Mouse (Mus musculus): ENCODE results near the gene Ralbp1.

Ralbp1 gene

GRCm38 (mm10) chr17:65885697-65886529 lies at the start of gene Ralbp1:
TSS of gene Ralbp1 (minus strand) at chr17:65885798.
- peak; percentile 31 for DNase-seq (ENCODE audit: extremely low spot score)

DNA sequence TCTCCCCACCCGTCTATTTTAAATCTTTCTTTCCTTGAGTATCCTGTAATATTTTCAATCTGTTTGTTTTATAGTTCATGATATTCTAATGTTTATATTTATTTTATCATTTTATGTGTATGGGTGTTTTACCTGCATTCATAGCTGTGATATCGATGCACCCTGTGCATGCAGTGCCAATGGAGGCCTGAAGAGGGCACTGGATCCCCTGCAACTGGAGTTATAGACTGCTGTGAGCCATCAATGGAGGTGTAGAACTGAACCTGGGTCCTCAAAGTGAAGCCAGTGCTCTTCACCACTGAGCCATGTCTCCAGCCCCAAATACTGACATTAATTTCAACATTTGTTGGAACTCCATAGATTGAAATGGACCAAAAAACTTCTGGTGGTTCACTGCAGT lies 48.1 kb upstream of the Ralbp1 start:
- DNase-seq (ENCODE audit: extremely low spot score) = no peak

DNA sequence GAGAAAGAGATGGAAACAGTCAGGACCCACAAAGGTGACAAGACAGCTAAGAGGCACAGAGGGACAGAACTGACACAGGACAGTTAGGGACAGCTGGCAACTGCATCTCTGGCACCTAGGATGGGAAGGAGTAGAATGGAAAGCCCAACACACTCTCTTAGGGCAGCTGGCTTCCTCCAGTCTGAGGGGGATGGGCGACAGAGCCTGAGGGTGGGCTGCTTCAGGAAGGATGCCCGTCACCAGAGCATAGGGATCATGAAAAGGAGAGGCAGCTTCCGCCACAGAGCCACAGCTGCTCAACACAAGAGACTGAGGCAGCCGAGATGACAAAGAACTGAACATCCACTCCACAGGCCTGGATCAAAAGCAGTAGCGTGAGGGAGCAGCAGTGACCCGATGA lies 45.9 kb upstream of the Ralbp1 start:
- no peak for DNase-seq (ENCODE audit: extremely low spot score)

- no peak for DNase-seq (ENCODE audit: extremely low spot score)
Measured at GRCm38 (mm10) chr17:65930960-65931359, 45.4 kb upstream of the Ralbp1 start.

DNA sequence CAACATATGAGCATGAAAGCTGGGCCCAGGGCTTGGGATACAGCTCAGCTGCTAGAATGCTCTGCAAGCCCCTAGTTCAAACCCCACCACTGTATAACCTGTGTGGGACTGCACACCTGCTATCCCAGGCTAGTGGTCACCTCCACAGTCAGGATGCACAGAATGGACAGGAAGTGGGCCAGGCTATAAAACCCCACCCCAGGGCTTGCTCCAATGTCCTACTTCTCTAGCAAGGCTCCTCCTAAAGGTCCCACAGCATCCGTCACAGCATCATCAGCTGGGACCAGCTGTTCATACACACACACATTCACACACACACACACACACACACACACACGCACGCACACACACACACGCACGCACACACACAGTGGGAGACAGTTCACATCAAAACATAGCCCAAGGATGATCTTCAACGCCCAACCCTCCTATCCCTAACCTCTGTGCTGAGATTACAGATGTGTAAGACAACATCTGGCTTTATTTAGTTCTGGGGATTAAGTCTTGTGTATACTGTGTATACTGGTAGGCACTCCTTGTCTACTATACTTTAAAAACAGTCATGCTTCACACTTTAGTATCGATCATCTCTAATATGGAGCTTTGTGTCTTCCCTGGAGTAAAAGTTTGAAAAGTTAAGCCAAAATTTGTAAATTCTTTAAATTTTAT lies 44.7 kb upstream of the Ralbp1 start:
- DNase-seq (ENCODE audit: extremely low spot score) = no peak

GRCm38 (mm10) chr17:65929319-65929978 lies 43.9 kb upstream of the Ralbp1 start:
- DNase-seq (ENCODE audit: extremely low spot score) = no peak

GRCm38 (mm10) chr17:65927077-65927476 lies 41.5 kb upstream of the Ralbp1 start:
- no peak for DNase-seq (ENCODE audit: extremely low spot score)

- no peak for DNase-seq (ENCODE audit: extremely low spot score)
Measured at GRCm38 (mm10) chr17:65924218-65924617, 38.6 kb upstream of the Ralbp1 start.

- no peak for DNase-seq (ENCODE audit: extremely low spot score)
Measured at GRCm38 (mm10) chr17:65921975-65922374, 36.4 kb upstream of the Ralbp1 start.

DNA sequence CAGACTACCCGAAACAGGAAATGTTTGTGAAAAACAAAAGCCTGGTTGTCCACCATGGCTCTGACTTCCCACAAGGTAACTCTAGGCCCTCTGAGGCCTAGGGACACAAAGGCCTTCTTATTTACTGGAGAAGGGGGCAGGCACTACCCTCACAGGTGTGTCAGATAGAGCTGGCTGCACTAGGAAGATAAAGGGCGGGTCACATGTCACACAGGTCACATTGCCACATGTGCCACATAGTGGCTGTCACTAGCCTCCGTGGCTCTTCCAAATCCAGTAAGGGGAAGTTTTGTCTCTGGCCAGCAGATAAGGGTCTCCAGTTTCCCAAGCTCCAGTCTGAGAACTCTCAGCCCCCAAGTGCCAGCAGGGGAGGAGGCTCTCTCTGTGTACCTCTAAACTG lies 33.6 kb upstream of the Ralbp1 start:
- no peak for DNase-seq (ENCODE audit: extremely low spot score)

DNA sequence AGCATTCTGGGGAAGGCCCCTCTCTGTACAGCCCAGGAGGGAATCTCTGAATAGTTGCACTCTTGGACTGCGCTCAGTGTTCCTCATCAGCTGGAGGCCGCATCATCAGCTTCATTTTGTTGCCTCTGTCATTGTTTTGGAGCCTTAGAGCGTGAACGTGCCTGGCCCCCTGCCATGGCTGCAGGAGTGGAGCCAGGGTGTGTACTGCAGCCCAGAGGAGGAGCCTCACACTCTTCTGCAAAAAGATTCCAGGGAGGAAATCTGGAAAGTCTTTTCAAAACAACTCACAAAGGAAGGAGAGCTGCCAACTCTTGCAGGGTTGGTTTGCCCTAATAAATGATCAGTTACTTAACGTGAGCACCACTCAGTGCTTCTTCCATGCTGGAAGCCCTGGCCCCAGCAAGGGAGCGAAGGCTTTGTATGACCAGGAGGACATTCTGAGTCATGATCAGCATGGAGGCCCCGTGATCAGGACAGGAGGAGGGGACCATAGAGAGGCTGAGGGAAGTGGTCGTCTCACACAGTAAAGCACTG lies 30.6 kb upstream of the Ralbp1 start:
- DNase-seq (ENCODE audit: extremely low spot score) = peak; percentile 18

- DNase-seq (ENCODE audit: extremely low spot score) = no peak
Measured at GRCm38 (mm10) chr17:65914083-65914482, 28.5 kb upstream of the Ralbp1 start.

GRCm38 (mm10) chr17:65912202-65912601 lies 26.6 kb upstream of the Ralbp1 start:
- DNase-seq (ENCODE audit: extremely low spot score) = no peak

DNA sequence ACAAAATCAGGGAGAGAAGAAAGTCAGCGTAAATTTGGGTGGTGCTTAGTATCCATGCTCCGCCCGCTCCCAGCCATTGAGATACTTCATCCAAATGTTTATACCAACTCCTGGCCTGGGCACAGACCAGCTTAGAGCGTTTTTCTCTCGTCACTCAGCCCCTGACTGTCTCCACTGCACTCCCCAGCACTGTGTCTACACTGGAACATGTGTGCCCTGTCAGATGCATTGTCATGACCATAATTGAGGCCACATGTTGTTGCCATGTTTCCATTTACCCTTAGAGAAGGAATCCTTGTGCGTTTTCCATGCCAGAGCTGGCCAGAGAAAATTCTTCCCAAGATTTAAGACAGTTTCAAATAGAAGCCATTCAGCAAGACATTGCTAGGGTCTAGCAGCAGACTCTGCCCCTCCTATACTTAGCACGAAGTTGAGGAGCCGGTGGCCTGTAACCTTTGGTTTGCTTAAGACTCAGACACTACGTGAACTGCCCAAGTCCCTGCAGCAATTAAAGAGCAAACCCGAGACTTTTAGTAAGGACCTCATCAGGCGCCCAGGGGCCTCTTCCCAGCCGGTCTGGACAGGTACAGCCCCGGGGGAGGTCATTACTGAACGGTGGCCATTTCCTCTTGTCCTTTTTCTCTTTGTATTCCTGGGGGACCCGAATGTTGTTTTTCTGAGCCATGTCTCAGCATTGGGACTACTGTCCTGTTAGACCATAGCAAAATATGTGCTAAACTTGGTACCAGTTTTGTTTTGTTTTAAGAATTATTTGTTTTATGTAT lies 25.9 kb upstream of the Ralbp1 start:
- DNase-seq (ENCODE audit: extremely low spot score) = no peak

GRCm38 (mm10) chr17:65908270-65908669 lies 22.7 kb upstream of the Ralbp1 start:
- DNase-seq (ENCODE audit: extremely low spot score) = no peak

- no peak for DNase-seq (ENCODE audit: extremely low spot score)
Measured at GRCm38 (mm10) chr17:65906895-65907401, 21.4 kb upstream of the Ralbp1 start.

GRCm38 (mm10) chr17:65906313-65906894 lies 20.8 kb upstream of the Ralbp1 start:
- no peak for DNase-seq (ENCODE audit: extremely low spot score)

DNA sequence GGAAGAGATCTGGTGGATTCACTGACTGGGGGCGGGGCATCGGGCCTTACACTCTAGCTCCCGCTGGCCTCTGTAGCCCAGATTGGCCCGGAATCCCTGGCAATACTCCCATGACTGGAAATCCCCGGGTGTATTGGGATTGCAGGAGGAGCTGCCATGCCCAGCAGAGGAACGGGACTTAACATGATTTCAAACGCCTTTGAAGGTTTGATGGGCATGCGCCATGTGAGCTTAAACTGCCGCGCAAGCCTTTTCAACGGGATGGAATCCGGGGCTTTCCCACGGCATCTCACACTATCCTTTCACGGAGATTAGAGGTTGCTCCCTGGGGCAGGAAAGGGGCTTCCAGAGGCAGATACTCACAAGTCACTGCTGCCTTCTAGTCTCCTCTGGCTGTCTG lies 19.6 kb upstream of the Ralbp1 start:
- DNase-seq (ENCODE audit: extremely low spot score) = no peak

GRCm38 (mm10) chr17:65903826-65904225 lies 18.2 kb upstream of the Ralbp1 start:
- DNase-seq (ENCODE audit: extremely low spot score) = no peak

DNA sequence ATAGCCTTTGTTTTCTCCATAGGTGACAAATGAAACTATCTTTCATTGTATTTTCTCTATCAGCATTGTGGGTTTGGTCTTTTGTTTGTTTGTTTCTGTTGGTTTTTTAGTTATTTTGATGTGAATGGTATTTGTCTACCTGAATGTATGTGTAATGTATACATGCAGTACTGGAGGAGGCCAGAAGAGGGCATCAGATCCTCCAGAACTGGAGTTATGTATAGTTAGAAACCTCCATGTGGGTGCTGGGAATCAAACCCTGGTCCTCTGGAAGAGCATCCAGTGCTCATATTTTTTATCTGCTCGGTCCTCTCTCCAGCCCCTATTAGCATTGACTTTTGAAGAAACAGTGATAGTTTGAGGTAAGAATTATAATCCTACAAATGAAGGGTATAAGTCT lies 17.4 kb upstream of the Ralbp1 start:
- no peak for DNase-seq (ENCODE audit: extremely low spot score)

- DNase-seq (ENCODE audit: extremely low spot score) = no peak
Measured at GRCm38 (mm10) chr17:65902281-65902680, 16.7 kb upstream of the Ralbp1 start.
